Mouse (Mus musculus) heart, adult 2 months (tissue): Measurements from ENCODE around the gene Pip5k1c.

Experiments
- CTCF ChIP-seq: fragments of 200-600 bp; IDR thresholded peaks from 2 replicates; pipeline ENCODE4 v1.8.1; 2022; ENCODE audit warnings: antibody characterized with exemption, mild to moderate bottlenecking, moderate library complexity
- POLR2A ChIP-seq: fragments of 200-500 bp; IDR thresholded peaks from 2 replicates; pipeline ENCODE4 v1.6.1; 2011; ENCODE audit warnings: mild to moderate bottlenecking, low read depth, low read length, control low read depth; ENCODE audit not compliant: insufficient read depth

GRCm38 (mm10) chr10:81319741-81320549, 27.2 kb downstream of the Pip5k1c start:
- TF ChIP-seq CTCF (no peak), POLR2A (peak; percentile 64; the same call in 1 of the 2 replicates)
